Mouse (Mus musculus): ENCODE data around the gene Coil. TPM values are rescaled to one million over a fixed set of nuclear protein-coding genes. Genes with fewer than 3 reads are reported as not detected.

Coil gene
- 6.8 TPM for polyA plus RNA-seq (2012; fragmentation: generic; extraction: Trizol)
- long read RNA-seq, experiment 1, transcript Coil-201 (7 exons, 2,607 nt), result major isoform, 8 of 10 reads
- long read RNA-seq, experiment 1, partial matches to known transcripts, result 1 of 10 reads
- long read RNA-seq, experiment 1, other reads (novel, unspliced or antisense), result 1 of 10 reads
- long read RNA-seq, experiment 2, transcript Coil-201 (7 exons, 2,607 nt), result major isoform, 111 of 128 reads
- long read RNA-seq, experiment 2, partial matches to known transcripts, result 6 of 128 reads
- long read RNA-seq, experiment 2, other reads (novel, unspliced or antisense), result 11 of 128 reads

GRCm38 (mm10) chr11:88970202-88970732 lies at the start of gene Coil:
Gene Coil, plus strand, starts transcription at chr11:88970252.
- Histone ChIP-seq H3K79me3 (ENCODE audit: low read depth) (peaks cover 8% of the 10 kb centered on the region), H3K4me3 (ENCODE audit: insufficient read depth, poor library complexity, severe bottlenecking) (no peak within 1 kb of the TSS), H3K36me3 (ENCODE audit: control insufficient read depth, insufficient read depth) (no peaks in the 10 kb centered on the region)

DNA sequence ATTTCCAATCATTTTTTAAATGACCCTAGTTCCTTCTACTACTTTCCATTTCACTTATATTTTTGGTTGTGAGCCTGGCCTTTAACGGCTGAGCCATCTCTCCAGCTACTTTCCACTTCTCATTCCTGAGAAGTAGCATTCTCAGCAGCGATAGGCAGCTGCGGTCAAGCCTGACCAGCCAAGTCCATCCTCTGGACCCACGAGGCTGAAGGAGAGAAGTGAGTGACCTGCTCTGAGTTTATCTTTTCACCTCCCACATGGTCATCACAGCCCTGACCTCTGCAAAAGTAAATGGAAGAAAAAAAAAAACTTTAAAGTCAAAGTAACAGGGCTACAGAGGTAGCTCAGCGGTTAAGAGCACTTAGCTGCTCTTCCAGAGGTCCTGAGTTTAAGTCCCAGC lies 43.5 kb upstream of the Coil start:
- no peak for TF ChIP-seq MYOD1 (IDR thresholded peaks at IDR 0.05; ENCODE audit: control insufficient read depth, insufficient read length, low read depth)
- TF ChIP-seq FOSL1 (IDR thresholded peaks at IDR 0.05; ENCODE audit: insufficient read depth, low read length, poor library complexity, severe bottlenecking), result no peak
- TF ChIP-seq USF1 (IDR thresholded peaks at IDR 0.05; ENCODE audit: low read depth), result no peak
- no peak for TF ChIP-seq MAX (IDR thresholded peaks at IDR 0.05)
- no peak for TF ChIP-seq CTCF (IDR thresholded peaks at IDR 0.05; ENCODE audit: control insufficient read depth, insufficient read depth, insufficient read length)
- TF ChIP-seq MYOG (IDR thresholded peaks at IDR 0.05; ENCODE audit: control insufficient read depth, extremely low read depth, insufficient read length), result no peak
- Histone ChIP-seq H3K36me3 (ENCODE audit: control insufficient read depth, insufficient read depth) (peaks cover 48% of the 10 kb centered on the region), H3K4me3 (ENCODE audit: insufficient read depth, poor library complexity, severe bottlenecking) (no peak overlapping the region), H3K79me2 (ENCODE audit: control insufficient read depth, insufficient read depth) (no peaks in the 10 kb centered on the region), H3K27me3 (ENCODE audit: control insufficient read depth, insufficient read depth, insufficient read length) (no peaks in the 10 kb centered on the region), H3ac (ENCODE audit: control insufficient read depth, insufficient read length, low read depth) (no peak overlapping the region), H3K79me3 (ENCODE audit: low read depth) (no peaks in the 10 kb centered on the region)

More at GRCm38 (mm10) chr11:88970202-88970732, at the start of gene Coil:
- Histone ChIP-seq H3K27me3 (ENCODE audit: control insufficient read depth, insufficient read depth, insufficient read length) (no peaks in the 10 kb centered on the region), H3ac (ENCODE audit: control insufficient read depth, insufficient read length, low read depth) (no peak within 1 kb of the TSS), H3K79me2 (ENCODE audit: control insufficient read depth, insufficient read depth) (peaks cover 12% of the 10 kb centered on the region)
- TF ChIP-seq CEBPB (IDR thresholded peaks at IDR 0.05; ENCODE audit: low read depth) (no peak), MAX (IDR thresholded peaks at IDR 0.05) (no peak), CTCF (IDR thresholded peaks at IDR 0.05; ENCODE audit: control insufficient read depth, insufficient read depth, insufficient read length) (no peak), MYOG (IDR thresholded peaks at IDR 0.05; ENCODE audit: control insufficient read depth, extremely low read depth, insufficient read length) (no peak), FOSL1 (IDR thresholded peaks at IDR 0.05; ENCODE audit: insufficient read depth, low read length, poor library complexity, severe bottlenecking) (no peak), USF1 (IDR thresholded peaks at IDR 0.05; ENCODE audit: low read depth) (no peak), MYOD1 (IDR thresholded peaks at IDR 0.05; ENCODE audit: control insufficient read depth, insufficient read length, low read depth) (no peak)

- TF ChIP-seq MYOD1 (IDR thresholded peaks at IDR 0.05; ENCODE audit: control insufficient read depth, insufficient read length, low read depth) (no peak), CTCF (IDR thresholded peaks at IDR 0.05; ENCODE audit: control insufficient read depth, insufficient read depth, insufficient read length) (no peak), FOSL1 (IDR thresholded peaks at IDR 0.05; ENCODE audit: insufficient read depth, low read length, poor library complexity, severe bottlenecking) (no peak), MAX (IDR thresholded peaks at IDR 0.05) (no peak), CEBPB (IDR thresholded peaks at IDR 0.05; ENCODE audit: low read depth) (no peak), MYOG (IDR thresholded peaks at IDR 0.05; ENCODE audit: control insufficient read depth, extremely low read depth, insufficient read length) (no peak), USF1 (IDR thresholded peaks at IDR 0.05; ENCODE audit: low read depth) (no peak)
- Histone ChIP-seq H3K79me2 (ENCODE audit: control insufficient read depth, insufficient read depth) (no peaks in the 10 kb centered on the region), H3ac (ENCODE audit: control insufficient read depth, insufficient read length, low read depth) (no peak overlapping the region), H3K4me3 (ENCODE audit: insufficient read depth, poor library complexity, severe bottlenecking) (no peak overlapping the region), H3K79me3 (ENCODE audit: low read depth) (no peaks in the 10 kb centered on the region), H3K27me3 (ENCODE audit: control insufficient read depth, insufficient read depth, insufficient read length) (no peaks in the 10 kb centered on the region), H3K36me3 (ENCODE audit: control insufficient read depth, insufficient read depth) (peaks cover 49% of the 10 kb centered on the region)
Measured at GRCm38 (mm10) chr11:88931692-88932530, 38.1 kb upstream of the Coil start.

DNA sequence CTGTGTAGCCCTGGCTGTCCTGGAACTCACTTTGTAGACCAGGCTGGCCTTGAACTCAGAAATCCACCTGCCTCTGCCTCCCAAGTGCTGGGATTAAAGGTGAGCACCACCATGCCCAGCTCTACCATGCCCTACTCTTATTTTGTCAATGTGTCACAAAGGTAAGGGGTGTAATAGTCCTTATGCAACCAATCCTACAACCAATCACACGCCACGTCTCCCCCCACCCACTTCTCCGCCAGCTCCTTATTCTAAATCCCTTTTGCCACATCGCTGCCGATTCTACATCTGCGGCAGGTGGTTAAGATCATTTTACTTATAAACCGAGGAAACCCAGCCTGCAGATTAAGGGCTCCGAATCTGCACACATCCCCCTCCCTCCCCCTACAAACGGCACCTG lies 37.0 kb upstream of the Coil start:
- Histone ChIP-seq H3K79me3 (ENCODE audit: low read depth) (no peaks in the 10 kb centered on the region), H3K4me3 (ENCODE audit: insufficient read depth, poor library complexity, severe bottlenecking) (no peak overlapping the region), H3K79me2 (ENCODE audit: control insufficient read depth, insufficient read depth) (no peaks in the 10 kb centered on the region), H3K27me3 (ENCODE audit: control insufficient read depth, insufficient read depth, insufficient read length) (no peaks in the 10 kb centered on the region), H3K36me3 (ENCODE audit: control insufficient read depth, insufficient read depth) (peaks cover 40% of the 10 kb centered on the region), H3ac (ENCODE audit: control insufficient read depth, insufficient read length, low read depth) (no peak overlapping the region)
- TF ChIP-seq CTCF (IDR thresholded peaks at IDR 0.05; ENCODE audit: control insufficient read depth, insufficient read depth, insufficient read length) (no peak), MAX (IDR thresholded peaks at IDR 0.05) (no peak), MYOG (IDR thresholded peaks at IDR 0.05; ENCODE audit: control insufficient read depth, extremely low read depth, insufficient read length) (no peak), FOSL1 (IDR thresholded peaks at IDR 0.05; ENCODE audit: insufficient read depth, low read length, poor library complexity, severe bottlenecking) (no peak), USF1 (IDR thresholded peaks at IDR 0.05; ENCODE audit: low read depth) (no peak), MYOD1 (IDR thresholded peaks at IDR 0.05; ENCODE audit: control insufficient read depth, insufficient read length, low read depth) (no peak), CEBPB (IDR thresholded peaks at IDR 0.05; ENCODE audit: low read depth) (no peak)
